Mouse (Mus musculus) spleen, adult 2 months (tissue): ENCODE measurements around the gene Lrrc49. TPM values are rescaled to one million over a fixed set of nuclear protein-coding genes. Genes with fewer than 3 reads are reported as not detected.

Experiments used
- DNase-seq, 2 experiments: peaks; one replicate each; pipeline versions ENCODE4 v3.0.0 to v3.0.0-alpha.2; 2012 to 2021; ENCODE audit warnings: low spot score in 2 of 2, low read depth in 1 of 2
- H3K27ac ChIP-seq: fragments of 200-500 bp; 2 replicates; pipeline ENCODE4 v1.5.1; 2012; ENCODE audit warnings: low read length, inconsistent platforms; ENCODE audit not compliant: insufficient read depth
- H3K27me3 ChIP-seq: fragments of 200-500 bp; 2 replicates; pipeline ENCODE4 v1.6.1; 2012; ENCODE audit warnings: mild to moderate bottlenecking, moderate library complexity, low read length, inconsistent platforms; ENCODE audit not compliant: control insufficient read depth, insufficient read depth
- H3K36me3 ChIP-seq: fragments of 200-500 bp; 2 replicates; pipeline ENCODE4 v1.6.1; 2012; ENCODE audit warnings: mild to moderate bottlenecking, low read length, inconsistent platforms; ENCODE audit not compliant: control insufficient read depth, insufficient read depth
- H3K4me1 ChIP-seq: fragments of 200-500 bp; 2 replicates; pipeline ENCODE4 v1.6.1; 2011; ENCODE audit warnings: inconsistent platforms; ENCODE audit not compliant: control insufficient read depth, insufficient read depth, insufficient read length
- H3K4me3 ChIP-seq: fragments of 200-500 bp; 2 replicates; pipeline ENCODE4 v1.5.1; 2011; ENCODE audit warnings: mild to moderate bottlenecking, inconsistent platforms; ENCODE audit not compliant: insufficient read depth, insufficient read length; ENCODE audit errors: extremely low read depth
- CTCF ChIP-seq: fragments of 200-500 bp; IDR thresholded peaks from 2 replicates; pipeline ENCODE4 v1.5.1; 2011; ENCODE audit warnings: mild to moderate bottlenecking, inconsistent platforms; ENCODE audit not compliant: insufficient read depth, insufficient read length, insufficient replicate concordance; ENCODE audit errors: extremely low read depth
- POLR2A ChIP-seq: fragments of 200-500 bp; IDR thresholded peaks from 2 replicates; pipeline ENCODE4 v1.6.1; 2011; ENCODE audit warnings: low read depth, low read length, inconsistent platforms
- WGBS: fragments of 180-500 bp; shearing (Covaris S2); methylation state at CpG from one replicate; pipeline ENCODE4 v1.1.7; 2018; 5-methylcytosine and 5-hydroxymethylcytosine counted together
- polyA plus RNA-seq: library from polyadenylated mRNA; depleted of rRNA; stranded (reverse); fragments of >200 nt; gene quantifications from 2 replicates; pipeline ENCODE4 v1.2.3, GENCODE M21; 2012

Gene Lrrc49
- polyA plus RNA-seq, 1 experiment = 0.65 TPM

DNA sequence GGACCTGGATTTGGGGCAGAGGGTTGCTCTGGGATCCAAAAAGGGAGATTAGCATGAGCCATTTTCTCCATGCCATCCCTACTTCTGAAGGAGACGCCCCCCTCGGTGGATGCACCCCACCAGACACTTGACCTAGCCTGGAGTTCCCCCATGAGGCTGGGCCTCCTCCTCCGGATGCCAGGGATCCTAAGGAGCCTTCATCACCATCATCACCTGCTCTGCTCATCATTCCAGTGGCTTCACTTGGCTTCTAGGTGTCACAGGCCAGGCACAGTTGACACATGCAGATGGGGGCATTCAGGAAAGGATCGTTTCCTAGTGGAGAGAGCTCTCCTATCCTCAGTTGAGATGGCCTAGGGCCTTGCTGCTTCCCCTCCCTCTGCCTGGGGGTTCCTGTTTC lies 25.7 kb upstream of the Lrrc49 start:
- H3K4me3 ChIP-seq = no peak overlapping the region

DNA sequence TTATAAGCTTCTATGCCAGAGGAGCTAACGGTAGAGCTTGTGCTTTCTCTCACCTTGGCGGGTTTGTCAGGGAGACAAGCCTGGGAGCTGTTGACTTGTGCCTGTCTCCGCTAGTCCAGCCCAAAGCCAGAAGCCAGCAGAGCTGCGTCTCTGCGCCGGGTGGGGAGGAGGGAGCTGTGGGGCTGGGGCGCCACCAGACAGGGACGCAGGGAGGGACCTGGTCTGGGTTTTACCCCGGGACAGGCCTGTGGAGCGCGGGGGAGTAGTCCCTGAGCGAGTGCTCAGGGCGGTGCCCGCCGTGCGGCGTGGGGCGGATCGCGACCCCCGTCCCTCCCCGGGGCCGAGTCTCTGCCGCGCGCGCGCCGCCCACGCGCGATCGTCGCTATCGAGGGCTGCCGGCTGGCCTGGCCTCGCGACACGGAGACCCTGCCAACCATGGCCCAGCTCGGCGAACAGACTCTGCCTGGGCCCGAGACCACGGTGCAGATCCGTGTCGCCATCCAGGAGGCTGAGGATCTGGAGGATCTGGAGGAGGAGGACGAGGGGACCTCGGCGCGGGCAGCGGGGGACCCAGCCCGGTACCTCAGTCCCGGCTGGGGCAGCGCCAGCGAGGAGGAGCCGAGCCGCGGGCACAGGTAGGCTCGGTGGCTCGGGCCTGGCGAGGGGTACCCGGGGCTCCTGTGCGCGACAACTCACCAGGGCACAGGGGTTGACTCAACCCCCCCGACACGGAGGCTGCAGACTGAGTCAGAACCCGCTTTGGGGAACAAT lies 25.0 kb upstream of the Lrrc49 start, which contains the start of gene Larp6:
Gene Larp6 (plus strand): TSS at position 219 of the 771 bp plus-strand sequence.
- H3K4me1 ChIP-seq = no peaks in the 10 kb centered on the region; the same call in 1 of the 2 replicates
- peak within 1 kb of the TSS; percentile 25; the same call in 1 of the 2 replicates for H3K27ac ChIP-seq
- no peak for DNase-seq
- no peaks in the 10 kb centered on the region for H3K36me3 ChIP-seq
- WGBS = 6% methylated on average over 50 of the region's 66 CpGs
- peak within 1 kb of the TSS; percentile 39; the same call in 1 of the 2 replicates for H3K4me3 ChIP-seq
- TF ChIP-seq POLR2A (no peak), CTCF (no peak)
- H3K27me3 ChIP-seq = peaks cover 8% of the 10 kb centered on the region

More for the DNA sequence above, 25.7 kb upstream of the Lrrc49 start:
- TF ChIP-seq POLR2A (no peak), CTCF (no peak)
- no peak for DNase-seq
- Histone ChIP-seq H3K27ac (no peak overlapping the region), H3K27me3 (peaks cover 8% of the 10 kb centered on the region), H3K36me3 (no peaks in the 10 kb centered on the region), H3K4me1 (no peaks in the 10 kb centered on the region; the same call in 1 of the 2 replicates)
- 62% methylated on average over 4 of the region's 4 CpGs for WGBS

GRCm38 (mm10) chr9:60712011-60712410 lies 24.1 kb upstream of the Lrrc49 start:
- no peaks in the 10 kb centered on the region; the same call in 1 of the 2 replicates for H3K4me1 ChIP-seq
- H3K4me3 ChIP-seq = no peak overlapping the region
- H3K36me3 ChIP-seq = no peaks in the 10 kb centered on the region
- TF ChIP-seq POLR2A = no peak
- no peak for TF ChIP-seq CTCF
- no peak for DNase-seq
- peaks cover 8% of the 10 kb centered on the region for H3K27me3 ChIP-seq
- 88% methylated on average over 5 of the region's 5 CpGs for WGBS
- H3K27ac ChIP-seq = no peak overlapping the region

DNA sequence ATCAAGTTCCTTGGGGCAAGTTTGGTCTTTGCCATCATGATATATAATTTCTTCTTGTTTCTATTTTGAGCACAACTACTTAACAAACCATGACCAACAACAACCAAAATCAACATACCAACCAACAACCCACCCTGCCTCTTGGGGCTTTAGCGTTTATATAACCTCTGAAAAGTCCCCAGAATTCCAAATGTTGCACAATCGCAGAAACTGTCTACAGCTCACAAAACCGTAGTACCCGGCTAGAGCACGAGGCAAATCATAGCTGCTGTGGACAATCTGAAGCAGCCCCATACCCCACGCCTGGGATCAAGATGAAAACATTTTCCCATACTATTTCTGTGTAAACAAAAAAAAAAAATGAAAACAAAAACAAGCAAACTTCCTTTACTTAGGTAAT lies 21.8 kb upstream of the Lrrc49 start:
- 87% methylated on average over 6 of the region's 6 CpGs for WGBS
- TF ChIP-seq CTCF (no peak), POLR2A (no peak)
- Histone ChIP-seq H3K4me3 (no peak overlapping the region), H3K4me1 (no peaks in the 10 kb centered on the region; the same call in 1 of the 2 replicates), H3K27ac (no peak overlapping the region), H3K27me3 (peaks cover 8% of the 10 kb centered on the region), H3K36me3 (no peaks in the 10 kb centered on the region)
- no peak for DNase-seq

- DNase-seq = no peak
- no peak overlapping the region for H3K4me3 ChIP-seq
- peaks cover 8% of the 10 kb centered on the region for H3K27me3 ChIP-seq
- H3K4me1 ChIP-seq = no peaks in the 10 kb centered on the region; the same call in 1 of the 2 replicates
- 90% methylated on average over 5 of the region's 5 CpGs for WGBS
- H3K27ac ChIP-seq = no peak overlapping the region
- H3K36me3 ChIP-seq = no peaks in the 10 kb centered on the region
- no peak for TF ChIP-seq POLR2A
- no peak for TF ChIP-seq CTCF
Measured at GRCm38 (mm10) chr9:60708606-60709005, 20.6 kb upstream of the Lrrc49 start.

- H3K4me1 ChIP-seq = no peaks in the 10 kb centered on the region
- TF ChIP-seq POLR2A (no peak), CTCF (no peak)
- H3K36me3 ChIP-seq = no peaks in the 10 kb centered on the region
- DNase-seq = no peak
- peaks cover under 1% of the 10 kb centered on the region; the same call in 1 of the 2 replicates for H3K27me3 ChIP-seq
- H3K27ac ChIP-seq = no peak overlapping the region
- no peak overlapping the region for H3K4me3 ChIP-seq
- 96% methylated on average over 2 of the region's 2 CpGs for WGBS
Measured at GRCm38 (mm10) chr9:60707594-60707993, 19.6 kb upstream of the Lrrc49 start.
